Mouse (Mus musculus) frontal cortex, adult (tissue): ENCODE data around the gene Otor.

Experiments used
- ATAC-seq: cut with Nextera tagmentation; 2 replicates; pipeline ENCODE4 v1.9.2; 2017; ENCODE audit warnings: mild to moderate bottlenecking, moderate library complexity, mixed read lengths; ENCODE audit not compliant: low TSS enrichment

Gene Otor

GRCm38 (mm10) chr2:143131098-143131646, 52.9 kb downstream of the Otor start:
- no peak for ATAC-seq
